ENCODE assay signal across 13 mouse cellular contexts in the genomic region with DNA sequence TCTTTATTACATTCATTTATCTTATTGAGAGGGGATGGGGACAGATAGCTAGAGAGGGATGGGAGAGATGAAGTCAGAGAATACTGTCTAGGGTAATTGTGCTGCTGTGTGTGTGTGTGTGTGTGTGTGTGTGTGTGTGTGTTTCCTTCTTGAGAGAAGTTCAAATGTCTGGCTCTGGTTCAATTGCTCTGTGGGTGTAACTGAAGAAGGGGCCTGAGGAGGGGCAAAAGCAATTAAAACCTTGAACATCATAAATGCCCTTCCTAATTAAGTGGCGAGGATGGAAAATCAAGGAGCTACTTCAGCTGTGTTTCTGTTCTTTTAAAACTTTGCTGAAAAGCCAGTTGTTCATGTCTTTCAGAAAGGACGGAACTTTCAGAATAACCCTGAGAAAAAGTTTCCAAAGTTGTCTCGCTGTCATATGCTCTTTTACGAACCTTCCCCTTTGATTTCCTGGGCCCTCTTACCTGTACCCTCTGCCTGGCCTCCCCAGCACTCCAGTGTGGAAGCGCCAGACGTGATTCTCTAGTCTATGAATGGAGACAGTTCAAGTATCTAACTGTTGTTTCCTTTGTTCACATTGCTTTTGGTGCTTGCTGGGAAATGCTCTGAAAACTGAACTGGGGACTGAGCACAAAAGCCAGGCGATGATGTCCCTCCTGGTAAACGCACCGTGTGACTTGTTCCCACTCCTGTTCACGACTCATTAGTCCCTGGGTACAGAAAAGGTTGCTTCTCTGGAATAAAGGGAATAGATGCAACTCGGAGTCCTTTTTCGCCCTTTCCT.
DNase-seq lines count a peak whose midpoint lies in the region; ATAC-seq and TF ChIP-seq lines count a peak whose summit lies in the region.
"Had no signal": no experiment of that assay in that cellular context is flagged by ENCODE, and none has a peak within 500 bp of the region (broad histone marks: within the 10 kb centered on the region; RNA-seq: fewer than 3 reads in every experiment).

No protein-coding gene starts in this region.

- H3K27me3 ChIP-seq in forebrain, embryonic 10.5 days (ENCODE audit: poor library complexity, severe bottlenecking): no peaks in the 10 kb centered on the region
- no peaks in the 10 kb centered on the region for H3K27me3 ChIP-seq in forebrain, postnatal 0 days (ENCODE audit: insufficient read depth, low read length)
- no peaks in the 10 kb centered on the region for H3K27me3 ChIP-seq in lung, embryonic 16.5 days (ENCODE audit: control insufficient read depth, insufficient read depth, low read depth, low read length)
- no peaks in the 10 kb centered on the region for H3K27me3 ChIP-seq in forebrain, embryonic 13.5 days
- H3K27me3 ChIP-seq: liver, embryonic 15.5 days had no signal

- H3K4me2 ChIP-seq in forebrain, postnatal 0 days (ENCODE audit: low read depth): no peak overlapping the region
- H3K4me2 ChIP-seq in lung, embryonic 16.5 days (ENCODE audit: low read depth, low read length): no peak overlapping the region
- peak overlapping the region; percentile 9; the same call in 1 of the 2 replicates for H3K4me2 ChIP-seq in forebrain, embryonic 13.5 days
- H3K4me2 ChIP-seq: liver, embryonic 15.5 days had no signal

- WGBS in forebrain, embryonic 10.5 days: 50% methylated on average over 12 of the region's 12 CpGs
- 17% methylated on average over 12 of the region's 12 CpGs for WGBS in forebrain, postnatal 0 days
- WGBS in lung, embryonic 16.5 days: 69% methylated on average over 12 of the region's 12 CpGs
- 12% methylated on average over 12 of the region's 12 CpGs for WGBS in forebrain, embryonic 13.5 days

- peak overlapping the region; percentile 80 for H3K27ac ChIP-seq in forebrain, embryonic 10.5 days
- no peak overlapping the region for H3K27ac ChIP-seq in forebrain, postnatal 0 days (ENCODE audit: low read depth, low read length)
- H3K27ac ChIP-seq in lung, embryonic 16.5 days (ENCODE audit: low read length): peak overlapping the region; percentile 54
- peak overlapping the region; percentile 83 for H3K27ac ChIP-seq in forebrain, embryonic 13.5 days
- H3K27ac ChIP-seq: left cerebral cortex, adult 2 months; liver, embryonic 15.5 days had no signal

- no peaks in the 10 kb centered on the region for H3K36me3 ChIP-seq in forebrain, embryonic 10.5 days (replicated peaks)
- H3K36me3 ChIP-seq in forebrain, postnatal 0 days (ENCODE audit: insufficient read depth): no peaks in the 10 kb centered on the region
- no peaks in the 10 kb centered on the region for H3K36me3 ChIP-seq in lung, embryonic 16.5 days (ENCODE audit: control insufficient read depth, insufficient read depth, low read length)
- no peaks in the 10 kb centered on the region for H3K36me3 ChIP-seq in forebrain, embryonic 13.5 days (ENCODE audit: poor library complexity, severe bottlenecking)
- H3K36me3 ChIP-seq: liver, embryonic 15.5 days had no signal

- no peaks in the 10 kb centered on the region for H3K9me3 ChIP-seq in forebrain, embryonic 10.5 days
- H3K9me3 ChIP-seq in forebrain, postnatal 0 days (ENCODE audit: low read length): no peaks in the 10 kb centered on the region
- no peaks in the 10 kb centered on the region for H3K9me3 ChIP-seq in lung, embryonic 16.5 days (ENCODE audit: control insufficient read depth, low read length)
- H3K9me3 ChIP-seq in forebrain, embryonic 13.5 days (replicated peaks): no peaks in the 10 kb centered on the region
- H3K9me3 ChIP-seq: G1E; liver, embryonic 15.5 days had no signal

- no peak for TF ChIP-seq CTCF in forebrain, postnatal 0 days (IDR thresholded peaks at IDR 0.05; ENCODE audit: low read depth)

- no peak for ATAC-seq in forebrain, postnatal 0 days
- ATAC-seq in lung, embryonic 16.5 days (ENCODE audit: low read depth): no peak
- ATAC-seq in forebrain, embryonic 13.5 days: peak; percentile 55; the same call in 1 of the 2 replicates

- no peak for DNase-seq in forebrain, embryonic 10.5 days (ENCODE audit: extremely low spot score, low spot score)
- DNase-seq in forebrain, postnatal 0 days: no peak
- DNase-seq in lung, postnatal 14 days: no peak
- DNase-seq in retina, postnatal 1 day: peak; percentile 73
- no peak for DNase-seq in right cerebral cortex, postnatal 10 days (ENCODE audit: low spot score in 2 of 2)
- no peak for DNase-seq in cerebellum, postnatal 25 days
- DNase-seq: cerebellum, adult 11-12 months; embryo, embryonic 11 days had no signal

- no peak overlapping the region for H3K9ac ChIP-seq in forebrain, postnatal 0 days
- H3K9ac ChIP-seq in lung, embryonic 16.5 days (ENCODE audit: low read length): peak overlapping the region; percentile 30; the same call in 1 of the 2 replicates
- H3K9ac ChIP-seq in forebrain, embryonic 13.5 days: no peak overlapping the region
- H3K9ac ChIP-seq: liver, embryonic 15.5 days had no signal

- H3K4me3 ChIP-seq in forebrain, embryonic 10.5 days: no peak overlapping the region
- no peak overlapping the region for H3K4me3 ChIP-seq in forebrain, postnatal 0 days (ENCODE audit: low read depth, low read length)
- H3K4me3 ChIP-seq in lung, embryonic 16.5 days (ENCODE audit: low read length): no peak overlapping the region
- no peak overlapping the region for H3K4me3 ChIP-seq in forebrain, embryonic 13.5 days
- H3K4me3 ChIP-seq: left cerebral cortex, adult 2 months; liver, embryonic 15.5 days had no signal

- H3K4me1 ChIP-seq in forebrain, embryonic 10.5 days: peaks cover 30% of the 10 kb centered on the region
- no peaks in the 10 kb centered on the region for H3K4me1 ChIP-seq in forebrain, postnatal 0 days (ENCODE audit: insufficient read depth)
- H3K4me1 ChIP-seq in lung, embryonic 16.5 days (replicated peaks; ENCODE audit: control insufficient read depth, insufficient read depth, low read length): peaks cover 10% of the 10 kb centered on the region
- H3K4me1 ChIP-seq in forebrain, embryonic 13.5 days: peaks cover 22% of the 10 kb centered on the region
- H3K4me1 ChIP-seq: liver, embryonic 15.5 days had no signal
